Mouse (Mus musculus) CD4-positive helper T cell, adult 2 months (primary cell): ENCODE measurements at regions not wholly inside any gene's neighbourhood (a gene's known extent, or its start where the extent isn't known, plus 50 kb on each side); places are given as distances from the start of the nearest gene placed in this dataset.

Experiments used
- DNase-seq: peaks from one replicate; pipeline ENCODE4 v3.0.0-alpha.2; 2012; ENCODE audit warnings: low read depth, missing footprints, low spot score

GRCm38 (mm10) chr3:128723100-128723499, 476.6 kb upstream of the Pitx2 start:
- DNase-seq = no peak

DNA sequence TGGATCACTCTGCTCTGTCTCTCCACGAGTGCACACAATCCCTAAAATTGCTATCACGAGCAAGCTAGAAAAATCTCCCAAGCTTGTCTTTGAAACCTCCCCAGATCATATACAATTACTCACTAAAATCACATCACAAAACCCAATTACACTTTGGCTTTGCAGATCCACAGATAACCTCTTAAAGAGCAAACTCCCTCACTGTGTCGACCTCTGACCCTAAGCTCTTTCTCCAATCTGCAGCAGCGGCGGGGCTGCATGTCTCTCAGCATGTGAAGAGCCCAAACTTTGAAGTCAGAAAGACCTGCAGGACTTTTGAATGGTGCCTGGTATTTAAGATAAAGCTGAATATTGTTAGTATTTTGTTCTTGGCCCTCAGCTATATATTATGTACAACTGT, 479.4 kb upstream of the Pitx2 start:
- no peak for DNase-seq

DNA sequence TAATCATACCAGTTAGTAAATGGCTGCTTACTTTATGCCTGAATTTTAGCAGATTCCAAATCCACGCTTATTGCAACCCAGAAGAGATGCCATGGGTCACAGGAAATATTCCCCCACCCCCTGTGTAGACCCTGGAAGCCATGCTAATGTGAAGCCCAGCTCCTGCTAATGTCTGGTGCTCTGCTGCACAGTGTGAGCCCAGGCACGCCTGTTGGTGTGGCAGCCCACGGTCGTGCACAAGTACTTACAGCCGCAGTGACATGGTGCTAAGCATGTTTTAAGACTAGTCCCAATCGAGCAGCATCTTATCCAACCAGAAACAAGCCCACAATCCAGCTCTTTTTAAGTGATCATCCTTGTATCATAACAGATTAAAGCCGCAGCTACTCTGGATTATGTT, 480.5 kb upstream of the Pitx2 start:
- DNase-seq = no peak

DNA sequence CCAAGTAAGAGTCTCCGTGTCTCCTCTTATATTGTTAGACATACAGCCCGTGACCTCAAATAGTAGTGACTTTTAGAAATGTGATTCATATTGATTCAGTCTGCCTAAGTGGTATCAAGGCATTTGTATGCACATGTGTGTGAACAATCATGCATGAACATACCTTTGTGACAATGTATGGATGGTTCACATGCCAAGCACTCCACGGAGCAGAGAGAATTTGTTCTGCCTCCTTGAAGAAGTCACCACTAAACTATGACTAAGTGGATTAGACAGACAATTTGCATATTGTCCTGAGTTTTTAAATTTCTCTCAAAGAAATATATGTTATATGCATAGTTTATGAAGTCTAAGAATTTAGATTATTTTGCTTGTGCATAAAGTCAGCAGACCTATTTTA, 492.4 kb upstream of the Pitx2 start:
- no peak for DNase-seq

GRCm38 (mm10) chr3:128668468-128669127, 531.1 kb upstream of the Pitx2 start:
- no peak for DNase-seq

DNA sequence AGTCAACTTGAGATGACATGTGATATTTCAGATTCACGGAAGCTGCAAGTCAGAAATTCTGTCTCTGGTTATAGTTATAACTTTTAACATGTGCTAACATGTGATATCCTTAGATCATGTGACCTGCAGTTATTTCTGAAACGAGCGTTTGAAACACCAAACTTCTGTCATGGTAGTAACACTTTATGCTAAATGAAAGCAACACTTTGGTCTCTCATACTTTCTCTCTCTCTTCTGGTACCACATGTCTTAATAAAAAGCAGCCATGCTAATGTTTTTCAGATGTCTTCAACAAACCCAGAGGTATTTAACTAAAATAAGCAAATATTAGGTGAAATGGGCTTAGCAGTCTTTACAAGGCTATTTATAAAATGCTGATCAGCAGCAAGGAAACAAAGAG, 534.5 kb upstream of the Pitx2 start:
- no peak for DNase-seq

DNA sequence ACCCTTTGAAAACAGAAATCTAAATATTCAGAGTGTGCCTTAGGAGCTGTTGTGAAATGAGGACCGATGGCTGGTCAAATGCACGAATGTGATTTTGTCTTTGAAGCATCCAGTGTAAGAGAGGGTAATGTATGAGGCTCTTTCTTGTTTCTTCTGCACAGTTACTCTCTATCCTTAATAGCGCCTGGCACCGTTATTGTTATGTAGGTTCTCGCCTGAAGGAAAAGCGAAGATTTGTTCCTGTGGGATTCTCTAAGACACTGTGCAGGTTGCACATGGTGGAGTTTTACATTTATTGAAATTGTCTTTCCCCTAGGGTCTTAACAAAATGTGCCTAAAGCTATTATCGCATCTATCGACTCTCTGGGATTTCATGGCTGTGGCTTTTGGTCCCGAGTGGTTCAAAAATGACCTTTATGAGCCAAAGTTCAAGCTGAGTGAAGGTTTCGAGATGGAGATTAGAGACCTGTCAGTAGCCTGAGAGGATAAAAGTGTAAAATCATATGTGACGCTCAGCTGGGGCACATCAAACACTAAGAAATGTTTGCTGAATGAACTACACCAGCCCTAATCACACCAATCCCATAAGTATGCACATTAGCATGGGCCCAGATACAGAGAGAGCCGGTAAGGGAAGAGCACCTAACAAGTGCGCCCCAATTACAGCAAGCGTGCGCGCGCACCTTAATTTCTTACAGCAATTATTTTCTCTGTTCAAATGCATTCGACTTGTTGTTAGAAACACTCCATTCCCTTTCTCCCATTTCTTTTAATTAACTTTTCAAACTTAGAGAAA, 562.5 kb upstream of the Pitx2 start:
- DNase-seq = no peak

GRCm38 (mm10) chr3:128627696-128628095, 572.0 kb upstream of the Pitx2 start:
- DNase-seq = no peak

- DNase-seq = no peak
Measured at GRCm38 (mm10) chr3:128616675-128617074, 583.0 kb upstream of the Pitx2 start.

GRCm38 (mm10) chr3:128613657-128614056, 586.0 kb upstream of the Pitx2 start:
- no peak for DNase-seq

DNA sequence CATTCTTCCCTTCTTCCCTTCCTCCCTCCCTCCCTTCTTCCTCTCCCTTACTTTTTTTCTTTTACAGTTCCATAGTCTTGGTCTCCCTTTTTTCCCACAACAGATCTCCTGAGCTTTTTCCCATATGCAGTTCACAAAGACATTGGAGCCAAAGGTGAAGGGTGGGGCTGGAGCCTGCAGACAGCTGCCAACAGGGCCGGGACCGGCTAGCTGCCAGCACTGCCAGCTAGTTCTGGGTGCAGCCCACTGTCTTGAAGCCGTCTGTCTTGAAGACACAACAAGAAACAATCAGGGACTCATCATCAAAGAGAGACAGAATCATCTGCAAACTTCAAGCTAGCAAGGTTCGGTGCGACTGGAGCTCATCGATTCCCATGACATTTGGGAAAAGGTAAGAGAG, 588.9 kb upstream of the Pitx2 start:
- DNase-seq = no peak

DNA sequence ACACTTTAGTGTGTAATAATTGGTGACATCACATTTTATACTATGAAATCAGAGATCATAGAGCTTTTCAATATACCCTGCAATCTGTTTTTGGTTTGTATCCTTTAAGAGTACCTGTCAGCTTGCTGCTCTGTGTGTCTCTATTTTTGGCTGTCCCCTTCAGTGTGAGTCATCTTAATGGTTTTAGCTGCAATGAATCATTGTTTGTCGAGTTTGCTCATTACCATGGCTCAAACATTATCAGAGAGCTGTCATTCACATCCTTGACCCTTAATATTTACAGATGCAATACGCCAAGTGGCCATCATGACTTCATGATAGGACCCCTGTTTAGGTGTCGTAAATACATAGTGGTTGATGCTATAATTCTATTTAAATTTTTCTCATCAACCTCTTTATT, 591.0 kb upstream of the Pitx2 start:
- no peak for DNase-seq

- no peak for DNase-seq
Measured at GRCm38 (mm10) chr3:128575339-128576129, 624.1 kb upstream of the Pitx2 start.

GRCm38 (mm10) chr3:128570551-128570950, 629.1 kb upstream of the Pitx2 start:
- DNase-seq = no peak

GRCm38 (mm10) chr3:128565386-128565785, 634.3 kb upstream of the Pitx2 start:
- no peak for DNase-seq

DNA sequence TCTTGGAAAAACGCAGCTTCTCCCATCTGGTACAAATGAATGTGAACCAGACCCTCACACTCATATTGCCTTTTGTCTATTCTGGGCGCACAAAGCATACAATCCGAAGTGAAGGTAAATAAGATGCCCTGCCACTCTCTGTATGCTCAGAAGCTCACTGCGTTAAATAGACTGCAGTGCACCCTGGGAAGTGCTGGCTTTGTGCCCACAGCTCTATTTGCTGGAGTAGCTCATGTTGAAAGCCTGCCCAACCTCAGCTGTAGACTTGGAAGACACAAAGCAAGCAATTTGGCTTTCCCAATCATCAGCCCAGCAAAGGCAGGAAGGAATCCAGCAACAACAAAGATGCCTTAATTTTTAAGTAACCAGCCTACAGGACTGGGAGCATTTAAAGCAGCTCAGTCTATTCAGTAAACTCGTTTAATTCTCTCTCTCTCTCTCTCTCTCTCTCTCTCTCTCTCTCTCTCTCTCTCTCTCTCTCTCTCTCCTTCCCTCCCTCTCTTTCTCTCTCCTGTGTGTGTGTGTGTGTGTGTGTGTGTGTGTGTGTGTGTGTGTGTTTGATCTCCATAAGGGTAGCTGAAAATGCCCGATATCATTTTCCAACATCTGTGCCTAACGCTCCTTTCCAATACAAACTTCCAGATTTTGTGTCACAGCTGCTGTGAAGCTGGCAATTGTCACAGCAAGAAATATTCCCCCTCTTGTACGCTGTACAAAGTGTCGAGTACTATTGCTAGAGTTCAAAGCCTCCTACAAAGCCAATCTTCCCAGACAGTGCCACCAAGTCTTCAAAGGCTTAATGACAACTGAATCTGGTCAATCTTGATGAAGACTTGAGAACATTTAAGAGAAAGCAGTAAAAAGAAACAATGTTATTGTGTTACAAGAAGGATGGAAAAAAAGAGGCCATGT, 650.5 kb upstream of the Fam241a start:
- DNase-seq = no peak

- DNase-seq = no peak
Measured at GRCm38 (mm10) chr3:128525427-128525826, 629.3 kb upstream of the Fam241a start.

GRCm38 (mm10) chr3:128520671-128521103, 624.6 kb upstream of the Fam241a start:
- DNase-seq = no peak

GRCm38 (mm10) chr3:128519913-128520316, 623.8 kb upstream of the Fam241a start:
- no peak for DNase-seq

GRCm38 (mm10) chr3:128518806-128519205, 622.7 kb upstream of the Fam241a start:
- no peak for DNase-seq

- no peak for DNase-seq
Measured at GRCm38 (mm10) chr3:128471111-128471510, 575.0 kb upstream of the Fam241a start.
